Mouse (Mus musculus) megakaryocyte, embryonic 14.5 days (primary cell): ENCODE measurements at regions not wholly inside any gene's neighbourhood (a gene's known extent, or its start where the extent isn't known, plus 50 kb on each side); places are given as distances from the start of the nearest gene placed in this dataset.

Experiments
- FLI1 ChIP-seq: IDR thresholded peaks from 2 replicates; pipeline ENCODE4 v1.6.1; 2012; ENCODE audit warnings: low read length, inconsistent platforms, mixed read lengths
- GATA1 ChIP-seq: IDR thresholded peaks from 3 replicates; pipeline ENCODE4 v1.6.1; 2012; ENCODE audit warnings: mixed read lengths, low read length, inconsistent platforms, borderline replicate concordance

- TF ChIP-seq GATA1 (no peak), FLI1 (no peak)
Observed at GRCm38 (mm10) chr6:66465137-66465853, 69.9 kb upstream of the Mad2l1 start.
